Mouse (Mus musculus): ENCODE data around the gene Prkca. TPM values are rescaled to one million over a fixed set of nuclear protein-coding genes. Genes with fewer than 3 reads are reported as not detected.

Prkca gene
- total and polyA plus RNA-seq, 3 experiments, result 15.3 to 30.9 (median 19.9) TPM

DNA sequence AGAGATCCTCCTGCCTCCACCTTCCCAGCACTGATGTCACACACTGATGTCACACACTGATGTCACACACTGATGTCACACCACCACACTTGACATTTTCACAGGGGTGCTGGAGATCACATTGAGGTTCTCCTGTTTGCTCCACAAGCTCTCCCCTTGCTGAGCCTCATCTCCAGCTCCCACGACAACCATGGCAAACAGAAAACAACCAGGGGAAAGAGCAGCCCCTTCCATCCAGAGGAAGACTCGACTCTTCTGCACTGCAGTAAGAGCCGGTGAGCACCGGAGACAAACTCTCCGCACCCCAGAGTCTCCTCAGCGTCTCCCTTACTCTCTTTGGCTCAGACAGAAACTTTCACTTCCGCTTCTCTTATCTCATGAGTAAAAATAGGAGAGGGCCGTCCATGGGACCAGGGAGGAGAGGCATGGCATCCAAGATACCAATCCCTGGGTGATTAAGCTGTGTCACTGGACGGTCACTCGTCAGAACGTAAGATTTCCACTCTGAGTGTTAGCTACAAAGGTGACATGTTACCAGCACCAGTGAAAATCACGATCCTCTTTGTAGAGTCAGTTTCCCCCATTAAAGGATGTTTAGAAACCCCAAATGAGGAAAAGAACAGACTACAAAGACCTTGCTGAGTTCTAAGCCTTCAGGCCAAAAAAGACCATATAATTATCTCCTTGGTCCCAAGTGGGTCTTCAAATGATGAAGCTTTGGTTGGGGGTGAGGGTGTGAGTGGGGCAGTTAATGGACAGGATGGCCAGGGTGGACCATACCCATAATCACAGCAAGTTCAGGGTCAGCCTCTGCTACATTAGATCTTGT, 95.3 kb downstream of the Prkca start:
- peak overlapping the region; percentile 59 for H3K9ac ChIP-seq (ENCODE audit: control insufficient read depth, low read depth, low read length, poor library complexity, severe bottlenecking)
- no peaks in the 10 kb centered on the region for H3K9me3 ChIP-seq (replicated peaks; ENCODE audit: insufficient read depth, low read length)
- H3K79me2 ChIP-seq (ENCODE audit: control insufficient read depth, insufficient read depth, low read length, poor library complexity), result peaks cover 2% of the 10 kb centered on the region
- H3K27me3 ChIP-seq (ENCODE audit: control insufficient read depth in 1 of 2, insufficient read depth in 2 of 2, low read length in 2 of 2), result no peaks in the 10 kb centered on the region
- peaks cover 56 to 77% of the 10 kb centered on the region in 2 experiments for H3K4me1 ChIP-seq (ENCODE audit: control insufficient read depth in 1 of 2, insufficient read depth in 2 of 2, low read length in 2 of 2)
- DNase-seq (ENCODE audit: low read depth, low spot score), result peak; percentile 94
- peak overlapping the region; percentile 11 to 47; a peak in 3 of 4 replicates for H3K4me3 ChIP-seq (ENCODE audit: control insufficient read depth in 1 of 2, insufficient read depth in 1 of 2, low read depth in 2 of 2, low read length in 2 of 2)
- H3K27ac ChIP-seq (ENCODE audit: control insufficient read depth, low read depth, low read length), result peak overlapping the region; percentile 94
- peaks cover 0 to 72% of the 10 kb centered on the region in 2 experiments; a peak in 2 of 4 replicates for H3K36me3 ChIP-seq (ENCODE audit: control insufficient read depth in 1 of 2, insufficient read depth in 2 of 2, low read length in 2 of 2)
- TF ChIP-seq BHLHE40 (IDR thresholded peaks at IDR 0.05; ENCODE audit: borderline replicate concordance, low read depth, low read length), result peak; percentile 57
- TF ChIP-seq ELF1 (IDR thresholded peaks at IDR 0.05; ENCODE audit: low read depth, low read length), result peak; percentile 70
- peak; percentile 98 for TF ChIP-seq MEF2A (IDR thresholded peaks at IDR 0.05; ENCODE audit: extremely low read depth, insufficient replicate concordance, low read depth, low read length, poor library complexity, severe bottlenecking)
- peak; percentile 70; the same call in 1 of the 2 replicates for TF ChIP-seq MYC (IDR thresholded peaks at IDR 0.05; ENCODE audit: low read depth, low read length)
- TF ChIP-seq GABPA (IDR thresholded peaks at IDR 0.05; ENCODE audit: low read depth, low read length), result no peak
- no peak; the same call in 1 of the 2 replicates for TF ChIP-seq USF1 (IDR thresholded peaks at IDR 0.05; ENCODE audit: low read depth, low read length)
- TF ChIP-seq TCF12 (IDR thresholded peaks at IDR 0.05; ENCODE audit: low read depth, low read length), result peak; percentile 92
- TF ChIP-seq E2F4 (IDR thresholded peaks at IDR 0.05; ENCODE audit: borderline replicate concordance, low read depth, low read length), result no peak
- TF ChIP-seq ZNF384 (IDR thresholded peaks at IDR 0.05; ENCODE audit: low read depth, low read length), result no peak
- TF ChIP-seq JUND (IDR thresholded peaks at IDR 0.05; ENCODE audit: low read depth, low read length), result no peak; the same call in 1 of the 2 replicates
- TF ChIP-seq ETS1 (IDR thresholded peaks at IDR 0.05; ENCODE audit: low read depth, low read length), result peak; percentile 91
- peak; percentile 94 to 95 for TF ChIP-seq EP300 (IDR thresholded peaks at IDR 0.05; ENCODE audit: low read depth in 1 of 2, low read length in 2 of 2)
- TF ChIP-seq USF2 (IDR thresholded peaks at IDR 0.05; ENCODE audit: borderline replicate concordance in 1 of 2, insufficient read depth in 1 of 2, low read depth in 1 of 2, low read length in 2 of 2), result no peak
- TF ChIP-seq POLR2AphosphoS2 (IDR thresholded peaks at IDR 0.05; ENCODE audit: low read length), result no peak
- no peak for TF ChIP-seq RAD21 (IDR thresholded peaks at IDR 0.05; ENCODE audit: low read depth, low read length)
- TF ChIP-seq POLR2AphosphoS5 (IDR thresholded peaks at IDR 0.05; ENCODE audit: borderline replicate concordance, low read depth, low read length), result no peak
- peak; percentile 91 for TF ChIP-seq SIN3A (IDR thresholded peaks at IDR 0.05; ENCODE audit: low read length)
- TF ChIP-seq NELFE (IDR thresholded peaks at IDR 0.05; ENCODE audit: low read depth, low read length), result peak; percentile 33
- 0 out of 2 replicates have a peak, but pooled peaks have one; percentile 4 for TF ChIP-seq ZMIZ1 (IDR thresholded peaks at IDR 0.05; ENCODE audit: low read depth, low read length)
- TF ChIP-seq MAX (IDR thresholded peaks at IDR 0.05; ENCODE audit: low read length), result peak; percentile 59
- no peak for TF ChIP-seq MYB (IDR thresholded peaks at IDR 0.05; ENCODE audit: low read depth, low read length)
- peak in 1 of 2 experiments; percentile 69; a peak in 2 of 4 replicates for TF ChIP-seq POLR2A (IDR thresholded peaks at IDR 0.05; ENCODE audit: control insufficient read depth in 1 of 2, insufficient read depth in 1 of 2, low read depth in 1 of 2, low read length in 2 of 2, poor library complexity in 1 of 2)
- peak; percentile 85 for TF ChIP-seq RCOR1 (IDR thresholded peaks at IDR 0.05; ENCODE audit: low read depth, low read length)
- TF ChIP-seq CHD1 (IDR thresholded peaks at IDR 0.05; ENCODE audit: low read depth, low read length), result no peak
- TF ChIP-seq ZC3H11A (IDR thresholded peaks at IDR 0.05; ENCODE audit: low read depth, low read length), result 0 out of 2 replicates have a peak, but pooled peaks have one; percentile 3
- TF ChIP-seq MXI1 (IDR thresholded peaks at IDR 0.05; ENCODE audit: low read depth, low read length), result peak; percentile 84
- no peak for TF ChIP-seq NRF1 (IDR thresholded peaks at IDR 0.05; ENCODE audit: insufficient read depth, low read depth, low read length, poor library complexity, severe bottlenecking)
- peak; percentile 80 for TF ChIP-seq TAL1 (IDR thresholded peaks at IDR 0.05; ENCODE audit: low read length)
- peak; percentile 20; the same call in 1 of the 2 replicates for TF ChIP-seq MAFK (IDR thresholded peaks at IDR 0.05; ENCODE audit: borderline replicate concordance, low read depth, low read length)
- TF ChIP-seq GATA1 (IDR thresholded peaks at IDR 0.05; ENCODE audit: low read depth, low read length), result peak; percentile 95
- peak; percentile 61; the same call in 1 of the 2 replicates for TF ChIP-seq MAZ (IDR thresholded peaks at IDR 0.05; ENCODE audit: low read depth, low read length)
- no peak; the same call in none of the 2 replicates for TF ChIP-seq TBP (IDR thresholded peaks at IDR 0.05; ENCODE audit: low read depth, low read length)
- no peak for TF ChIP-seq UBTF (IDR thresholded peaks at IDR 0.05; ENCODE audit: borderline replicate concordance, insufficient read depth, low read depth, low read length)
- no peak for TF ChIP-seq SMC3 (IDR thresholded peaks at IDR 0.05; ENCODE audit: low read depth, low read length)
- TF ChIP-seq CHD2 (IDR thresholded peaks at IDR 0.05; ENCODE audit: low read length), result 0 out of 2 replicates have a peak, but pooled peaks have one; percentile 13

All from MEL (cell line).